Mouse (Mus musculus) spleen, adult 2 months (tissue): ENCODE results near the gene Sycp2l. TPM values are rescaled to one million over a fixed set of nuclear protein-coding genes. Genes with fewer than 3 reads are reported as not detected.

Experiments
- DNase-seq, 2 experiments: peaks; one replicate each; pipeline versions ENCODE4 v3.0.0 to v3.0.0-alpha.2; 2012 to 2021; ENCODE audit warnings: low spot score in 2 of 2, low read depth in 1 of 2
- H3K27ac ChIP-seq: fragments of 200-500 bp; 2 replicates; pipeline ENCODE4 v1.5.1; 2012; ENCODE audit warnings: low read length, inconsistent platforms; ENCODE audit not compliant: insufficient read depth
- H3K27me3 ChIP-seq: fragments of 200-500 bp; 2 replicates; pipeline ENCODE4 v1.6.1; 2012; ENCODE audit warnings: mild to moderate bottlenecking, moderate library complexity, low read length, inconsistent platforms; ENCODE audit not compliant: control insufficient read depth, insufficient read depth
- H3K36me3 ChIP-seq: fragments of 200-500 bp; 2 replicates; pipeline ENCODE4 v1.6.1; 2012; ENCODE audit warnings: mild to moderate bottlenecking, low read length, inconsistent platforms; ENCODE audit not compliant: control insufficient read depth, insufficient read depth
- H3K4me1 ChIP-seq: fragments of 200-500 bp; 2 replicates; pipeline ENCODE4 v1.6.1; 2011; ENCODE audit warnings: inconsistent platforms; ENCODE audit not compliant: control insufficient read depth, insufficient read depth, insufficient read length
- H3K4me3 ChIP-seq: fragments of 200-500 bp; 2 replicates; pipeline ENCODE4 v1.5.1; 2011; ENCODE audit warnings: mild to moderate bottlenecking, inconsistent platforms; ENCODE audit not compliant: insufficient read depth, insufficient read length; ENCODE audit errors: extremely low read depth
- CTCF ChIP-seq: fragments of 200-500 bp; IDR thresholded peaks from 2 replicates; pipeline ENCODE4 v1.5.1; 2011; ENCODE audit warnings: mild to moderate bottlenecking, inconsistent platforms; ENCODE audit not compliant: insufficient read depth, insufficient read length, insufficient replicate concordance; ENCODE audit errors: extremely low read depth
- POLR2A ChIP-seq: fragments of 200-500 bp; IDR thresholded peaks from 2 replicates; pipeline ENCODE4 v1.6.1; 2011; ENCODE audit warnings: low read depth, low read length, inconsistent platforms
- WGBS: fragments of 180-500 bp; shearing (Covaris S2); methylation state at CpG from one replicate; pipeline ENCODE4 v1.1.7; 2018; 5-methylcytosine and 5-hydroxymethylcytosine counted together
- polyA plus RNA-seq: library from polyadenylated mRNA; depleted of rRNA; stranded (reverse); fragments of >200 nt; gene quantifications from 2 replicates; pipeline ENCODE4 v1.2.3, GENCODE M21; 2012

The Sycp2l gene
- polyA plus RNA-seq, 1 experiment: not detected

GRCm38 (mm10) chr13:41119152-41119945 is 5.2 kb downstream of the Sycp2l start:
- no peak for TF ChIP-seq POLR2A
- no peak for TF ChIP-seq CTCF

DNA sequence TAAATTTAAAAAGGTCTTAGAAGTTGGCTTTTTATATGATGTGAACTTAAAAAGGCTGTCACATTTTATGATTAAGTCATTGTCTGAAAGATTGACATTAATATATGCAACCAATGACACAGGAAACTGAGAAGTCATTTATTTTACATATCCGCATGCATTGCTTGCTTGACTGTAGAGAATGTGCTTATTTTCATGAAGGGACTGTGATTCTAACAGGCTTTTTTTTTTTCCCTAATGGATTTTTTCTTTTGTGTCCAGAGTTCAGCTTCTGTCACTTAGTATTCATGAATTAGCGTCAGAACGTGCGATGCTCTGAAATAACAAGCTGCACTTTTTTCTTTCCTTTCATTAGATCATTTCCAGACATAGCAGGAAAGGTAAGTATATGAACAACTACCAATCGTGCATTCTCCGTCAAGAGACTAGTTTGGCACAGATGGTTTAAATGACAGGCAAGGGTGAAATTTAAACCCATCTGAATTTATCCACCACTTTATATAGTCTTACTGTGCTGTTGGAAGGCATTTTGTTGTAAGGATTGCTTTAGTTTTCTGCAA is 9.6 kb downstream of the Sycp2l start:
- Histone ChIP-seq H3K36me3 (no peaks in the 10 kb centered on the region), H3K27ac (no peak overlapping the region), H3K27me3 (no peaks in the 10 kb centered on the region), H3K4me1 (peaks cover 2% of the 10 kb centered on the region), H3K4me3 (no peak overlapping the region)
- no peak for DNase-seq
- TF ChIP-seq POLR2A (no peak), CTCF (no peak)
- 92% methylated on average over 6 of the region's 6 CpGs for WGBS

More at GRCm38 (mm10) chr13:41119152-41119945, 5.2 kb downstream of the Sycp2l start:
- no peak for DNase-seq
- no peak overlapping the region for H3K27ac ChIP-seq
- peaks cover 2% of the 10 kb centered on the region for H3K4me1 ChIP-seq
- no peaks in the 10 kb centered on the region; the same call in 1 of the 2 replicates for H3K27me3 ChIP-seq
- no peak overlapping the region for H3K4me3 ChIP-seq
- H3K36me3 ChIP-seq: no peaks in the 10 kb centered on the region
- 5% methylated on average over 9 of the region's 9 CpGs for WGBS

- TF ChIP-seq CTCF: no peak
- no peak for TF ChIP-seq POLR2A
- Histone ChIP-seq H3K4me3 (no peak overlapping the region), H3K27ac (no peak overlapping the region), H3K36me3 (no peaks in the 10 kb centered on the region), H3K4me1 (no peaks in the 10 kb centered on the region), H3K27me3 (no peaks in the 10 kb centered on the region)
- DNase-seq: no peak
- WGBS: 20% methylated on average over 8 of the region's 8 CpGs
Measured at GRCm38 (mm10) chr13:41128326-41128725, 14.2 kb downstream of the Sycp2l start.

DNA sequence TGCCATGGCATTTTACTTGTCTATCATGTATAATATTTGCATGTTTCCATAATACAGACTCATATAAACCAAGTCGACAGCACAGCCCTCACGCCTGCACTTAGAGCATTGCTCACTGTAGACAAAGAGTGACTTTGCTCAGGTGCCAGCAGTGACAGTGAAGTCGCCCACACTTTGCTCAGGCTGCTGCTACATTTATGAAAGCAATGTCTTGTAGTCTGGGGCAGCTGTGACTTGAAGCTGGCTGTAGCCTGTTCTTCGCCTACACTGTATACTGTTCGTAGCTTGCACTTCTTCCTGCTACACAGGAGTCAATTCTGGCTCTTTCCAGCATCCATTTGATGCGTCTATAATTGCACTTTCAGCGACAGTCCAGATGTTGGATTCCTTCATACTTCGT is 15.0 kb downstream of the Sycp2l start:
- Histone ChIP-seq H3K27ac (no peak overlapping the region), H3K4me3 (no peak overlapping the region), H3K27me3 (no peaks in the 10 kb centered on the region), H3K4me1 (no peaks in the 10 kb centered on the region), H3K36me3 (no peaks in the 10 kb centered on the region)
- TF ChIP-seq CTCF (no peak), POLR2A (no peak)
- no peak for DNase-seq
- 84% methylated on average over 8 of the region's 8 CpGs for WGBS

GRCm38 (mm10) chr13:41134901-41135300 is 20.8 kb downstream of the Sycp2l start:
- H3K36me3 ChIP-seq: no peaks in the 10 kb centered on the region
- H3K4me1 ChIP-seq: no peaks in the 10 kb centered on the region
- H3K4me3 ChIP-seq: no peak overlapping the region
- 8% methylated on average over 6 of the region's 6 CpGs for WGBS
- no peaks in the 10 kb centered on the region; the same call in 1 of the 2 replicates for H3K27me3 ChIP-seq
- H3K27ac ChIP-seq: no peak overlapping the region
- DNase-seq: peak; percentile 9 to 41
- no peak for TF ChIP-seq POLR2A
- TF ChIP-seq CTCF: peak; percentile 66; the same call in 1 of the 2 replicates

- H3K4me1 ChIP-seq: no peaks in the 10 kb centered on the region
- no peak for DNase-seq
- H3K4me3 ChIP-seq: no peak overlapping the region
- H3K36me3 ChIP-seq: no peaks in the 10 kb centered on the region
- no peak overlapping the region for H3K27ac ChIP-seq
- WGBS: 85% methylated on average over 6 of the region's 6 CpGs
- TF ChIP-seq POLR2A: no peak
- TF ChIP-seq CTCF: no peak
- no peaks in the 10 kb centered on the region for H3K27me3 ChIP-seq
Measured at GRCm38 (mm10) chr13:41145433-41145970, 31.4 kb downstream of the Sycp2l start.

DNA sequence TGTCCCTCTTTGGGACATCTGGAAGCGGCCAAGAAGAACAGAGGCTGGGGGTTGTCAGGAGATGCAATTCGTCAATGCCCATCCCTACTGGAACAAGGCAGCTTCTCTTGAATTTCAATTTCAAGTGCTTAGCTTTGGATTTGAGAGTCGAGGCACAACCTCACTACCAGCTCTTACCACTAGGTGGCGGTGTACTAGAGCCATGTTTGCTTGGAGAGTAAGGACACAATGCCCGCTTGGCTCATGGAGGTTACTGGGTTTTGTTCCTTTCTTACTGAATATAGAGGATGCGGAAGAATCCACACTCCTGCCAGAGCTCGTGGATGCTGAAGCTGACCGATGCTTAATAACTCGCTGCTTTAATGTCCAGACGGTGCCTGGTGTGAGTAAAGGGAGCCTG is 32.2 kb downstream of the Sycp2l start:
- Histone ChIP-seq H3K36me3 (no peaks in the 10 kb centered on the region), H3K27me3 (no peaks in the 10 kb centered on the region), H3K4me3 (no peak overlapping the region), H3K27ac (no peak overlapping the region), H3K4me1 (no peaks in the 10 kb centered on the region)
- DNase-seq: peak; percentile 9 to 21
- TF ChIP-seq CTCF: peak; percentile 65; the same call in 1 of the 2 replicates
- TF ChIP-seq POLR2A: no peak
- WGBS: 69% methylated on average over 10 of the region's 10 CpGs
